Mouse (Mus musculus): ENCODE results near the gene Camp. TPM values are rescaled to one million over a fixed set of nuclear protein-coding genes. Genes with fewer than 3 reads are reported as not detected.
"Not testable (repeated sequence)": the region's sequence is repeated elsewhere in the genome, so short reads cannot be mapped to it uniquely, and the experiment has no call there.

The Camp gene
- total RNA-seq, 2 experiments from 2014 or later: 29.3 TPM; not detected in 1

DNA sequence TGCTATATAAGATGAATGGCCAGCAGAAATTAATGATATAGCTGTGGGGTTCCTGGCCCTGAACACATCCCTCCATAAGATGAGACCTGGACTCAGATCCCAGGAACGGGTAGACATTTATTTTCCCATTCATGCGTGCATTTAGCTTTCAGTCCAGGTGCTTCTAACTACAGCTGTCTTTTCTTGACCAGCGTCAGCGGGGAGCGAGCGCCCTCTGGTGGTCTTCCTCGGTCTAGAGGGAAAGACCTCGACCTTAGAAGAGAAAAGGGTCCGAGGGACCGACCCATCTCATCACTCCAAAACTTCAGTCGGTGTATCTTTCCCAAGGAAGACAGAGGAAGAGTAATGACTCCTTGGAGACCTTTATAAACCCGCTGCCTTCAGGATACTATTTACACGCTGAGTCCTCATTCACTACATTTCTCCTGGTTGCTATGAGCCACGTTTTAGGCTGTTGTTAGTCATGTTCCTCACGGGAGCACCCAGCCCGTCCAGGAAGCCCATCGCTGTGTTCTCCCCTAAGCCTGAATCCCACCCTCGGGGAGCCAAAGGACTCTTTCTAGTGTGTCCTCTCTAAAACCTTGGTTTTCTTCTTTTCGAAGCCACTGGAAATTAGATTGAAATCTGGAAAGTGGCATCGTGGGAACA lies 13.1 kb upstream of the Camp start:
- peak; percentile 60 for ATAC-seq (replicated peaks; ENCODE audit: low FRiP score, low TSS enrichment, poor library complexity, severe bottlenecking)

GRCm38 (mm10) chr9:109855947-109856346 lies 6.5 kb upstream of the Camp start:
- ATAC-seq (replicated peaks; ENCODE audit: low FRiP score, low TSS enrichment, poor library complexity, severe bottlenecking): no peak

DNA sequence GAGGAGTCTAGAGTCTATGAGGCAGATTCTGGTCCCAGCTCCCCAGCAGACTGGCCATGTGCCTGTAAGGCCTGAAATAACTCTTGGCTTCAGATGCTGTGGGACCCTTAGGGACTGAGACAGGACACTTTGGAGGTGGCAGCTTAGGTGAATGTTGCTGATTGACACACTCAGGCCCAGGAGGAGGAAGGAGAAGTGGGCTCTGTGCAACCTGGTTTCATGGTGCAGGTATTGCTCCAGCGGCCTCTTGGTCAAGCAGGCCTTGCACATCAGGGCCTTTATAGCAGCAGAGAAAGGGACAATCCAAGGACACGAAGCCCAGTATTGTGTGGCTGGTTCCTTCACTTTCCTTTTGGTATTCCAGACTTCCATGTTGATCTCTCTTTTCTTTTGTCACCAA lies 4.9 kb upstream of the Camp start:
- no peak for ATAC-seq (replicated peaks; ENCODE audit: low FRiP score, low TSS enrichment, poor library complexity, severe bottlenecking)

GRCm38 (mm10) chr9:109850099-109850498 lies 682 bp upstream of the Camp start:
- no peak for ATAC-seq (replicated peaks; ENCODE audit: low FRiP score, low TSS enrichment, poor library complexity, severe bottlenecking)

- peak; percentile 35 for ATAC-seq (replicated peaks; ENCODE audit: low FRiP score, low TSS enrichment, poor library complexity, severe bottlenecking)
Measured at GRCm38 (mm10) chr9:109833088-109833412, 16.4 kb downstream of the Camp start.

- ATAC-seq (replicated peaks; ENCODE audit: low FRiP score, low TSS enrichment, poor library complexity, severe bottlenecking): peak; percentile 96
Measured at GRCm38 (mm10) chr9:109832391-109833087, 16.9 kb downstream of the Camp start, which contains the start of gene Nme6. Nme6 (plus strand) TSS chr9:109832749.

DNA sequence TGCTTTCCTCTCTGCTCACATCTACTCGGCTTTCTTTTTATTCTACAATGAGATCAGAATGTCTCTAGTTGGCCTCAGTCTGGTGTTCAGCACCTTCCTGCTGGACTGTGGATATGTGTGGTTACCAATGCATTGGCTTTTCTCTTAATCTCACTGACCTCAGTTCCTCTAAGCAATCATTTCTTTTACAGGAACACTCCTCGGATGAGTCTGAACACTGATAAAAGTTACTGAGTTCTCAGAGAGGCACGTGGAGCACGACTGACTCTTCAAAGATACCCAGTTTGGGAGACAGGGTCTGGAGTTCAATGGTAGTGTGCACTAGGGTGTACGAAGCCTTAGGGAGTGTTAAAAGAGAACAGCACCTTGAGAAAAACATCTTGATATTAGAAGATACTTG lies 23.2 kb downstream of the Camp start:
- peak; percentile 67 for ATAC-seq (replicated peaks; ENCODE audit: low FRiP score, low TSS enrichment, poor library complexity, severe bottlenecking)

- ATAC-seq (replicated peaks; ENCODE audit: low FRiP score, low TSS enrichment, poor library complexity, severe bottlenecking): peak; percentile 72
Measured at GRCm38 (mm10) chr9:109825739-109826138, 23.7 kb downstream of the Camp start.

- ATAC-seq (replicated peaks; ENCODE audit: low FRiP score, low TSS enrichment, poor library complexity, severe bottlenecking): no peak
Measured at GRCm38 (mm10) chr9:109816341-109816740, 33.1 kb downstream of the Camp start.

DNA sequence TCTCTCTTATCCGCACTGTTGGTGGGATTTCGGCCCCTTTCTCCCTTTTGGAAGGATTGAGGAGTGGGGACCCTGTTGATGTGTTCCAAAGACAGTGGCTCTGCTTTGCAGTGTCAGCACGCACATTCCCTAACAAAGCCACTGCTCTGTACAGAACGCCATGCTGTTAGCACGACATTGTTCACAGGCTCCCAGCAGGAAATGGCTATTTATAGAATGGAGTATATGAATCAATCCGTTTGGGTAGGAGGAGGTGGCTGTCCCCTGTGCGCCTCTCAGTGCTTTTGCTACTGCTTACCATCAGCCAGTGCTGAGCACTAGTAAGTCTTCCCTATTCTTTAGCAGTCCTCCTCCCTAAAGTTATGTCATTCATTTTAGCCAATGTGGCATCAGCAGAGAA lies 36.0 kb downstream of the Camp start:
- ATAC-seq (replicated peaks; ENCODE audit: low FRiP score, low TSS enrichment, poor library complexity, severe bottlenecking): no peak

DNA sequence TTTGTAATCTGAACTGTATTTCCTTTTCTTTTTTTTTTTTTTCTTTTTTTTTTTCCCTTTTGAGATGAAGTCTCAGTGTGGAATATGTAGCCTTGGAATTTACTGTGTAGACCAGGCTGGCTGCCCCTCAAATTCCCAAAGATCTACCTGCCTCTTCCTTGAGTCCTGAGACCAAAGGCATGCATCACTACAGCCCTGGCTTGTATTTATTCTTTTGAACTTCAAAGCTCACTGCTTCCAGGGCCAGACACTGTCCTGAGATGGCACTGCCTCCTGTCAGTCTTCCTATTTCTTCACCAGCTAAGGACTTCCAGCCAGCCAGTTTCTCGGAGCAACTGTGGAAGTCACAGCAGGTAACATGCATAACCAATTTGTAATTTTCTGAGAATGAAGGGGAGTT lies 37.4 kb downstream of the Camp start, which contains the start of gene Spink8:
Gene Spink8, plus strand, starts transcription at position 301 of the 400 bp plus-strand sequence.
- ATAC-seq (replicated peaks; ENCODE audit: low FRiP score, low TSS enrichment, poor library complexity, severe bottlenecking): no peak

DNA sequence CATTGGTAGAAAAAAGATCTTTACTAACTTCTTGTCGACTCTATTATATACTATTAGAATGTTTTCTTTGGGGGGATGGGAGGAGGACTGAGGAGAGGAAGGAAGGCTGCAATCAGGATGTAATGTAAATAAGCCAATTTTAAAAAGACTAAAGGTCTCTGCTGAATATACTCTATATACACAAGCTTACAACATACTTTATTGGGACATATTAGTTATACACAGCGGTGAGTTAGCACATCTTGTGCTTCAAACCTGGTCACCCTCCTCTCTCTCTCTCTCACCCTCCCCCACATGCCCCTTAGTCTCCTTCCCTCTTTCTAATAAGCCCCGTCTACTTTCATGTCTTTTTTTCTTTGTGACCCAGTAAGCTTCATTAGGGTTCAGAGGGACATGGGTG lies 41.5 kb downstream of the Camp start:
- ATAC-seq (replicated peaks; ENCODE audit: low FRiP score, low TSS enrichment, poor library complexity, severe bottlenecking): no peak

GRCm38 (mm10) chr9:109806695-109807293 lies 42.6 kb downstream of the Camp start:
- ATAC-seq (replicated peaks; ENCODE audit: low FRiP score, low TSS enrichment, poor library complexity, severe bottlenecking): no peak

DNA sequence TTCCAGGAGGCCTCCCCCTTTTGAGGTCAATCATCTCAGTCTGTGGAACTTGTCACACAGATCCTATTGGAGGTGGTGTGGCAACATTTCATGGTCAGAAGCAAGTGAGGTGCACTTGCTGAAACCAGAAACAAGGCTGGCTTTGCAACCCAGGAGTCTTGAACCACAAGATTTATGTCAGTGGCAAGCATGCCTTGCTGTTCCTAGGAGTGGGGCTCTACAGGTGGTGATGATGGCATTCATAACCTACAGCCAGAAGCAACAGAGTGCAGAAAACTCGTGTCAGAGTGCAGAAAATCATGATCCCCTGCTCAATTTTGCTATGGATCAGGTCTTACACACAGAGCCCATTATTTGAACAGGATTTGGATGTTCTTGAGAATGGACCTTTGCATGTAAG lies 43.2 kb downstream of the Camp start:
- ATAC-seq (replicated peaks; ENCODE audit: low FRiP score, low TSS enrichment, poor library complexity, severe bottlenecking): no peak

DNA sequence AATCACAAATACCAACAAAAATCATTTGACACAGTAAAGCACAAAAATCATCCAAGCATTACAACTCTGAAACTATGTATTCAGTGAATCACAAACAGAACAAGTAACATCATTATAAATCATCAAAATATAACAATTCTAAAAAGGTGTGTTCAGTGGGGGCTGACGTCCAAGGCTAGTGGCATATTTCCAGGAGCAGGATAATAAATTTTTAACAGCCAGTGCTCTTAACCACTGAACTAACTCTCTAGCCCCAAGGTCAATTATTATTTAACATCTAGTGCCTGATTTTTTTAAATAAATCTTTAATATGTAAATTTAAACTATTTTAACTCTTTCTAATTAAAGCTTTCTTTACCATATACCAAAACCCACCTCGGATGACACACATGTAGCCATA lies 43.8 kb downstream of the Camp start:
- not testable (repeated sequence) for ATAC-seq (replicated peaks; ENCODE audit: low FRiP score, low TSS enrichment, poor library complexity, severe bottlenecking)

- ATAC-seq (replicated peaks; ENCODE audit: low FRiP score, low TSS enrichment, poor library complexity, severe bottlenecking): peak; percentile 80; the same call in 1 of the 2 replicates
Measured at GRCm38 (mm10) chr9:109798051-109798450, 51.4 kb downstream of the Camp start.

Other genes with a start within 250 kb of the Camp start
- gene Fbxw24, start 223.6 kb downstream of the Camp start, total RNA-seq (2014; fragmentation: Nextera tagmentation): not detected in 2 replicates
- not detected in 2 replicates for gene Fbxw24, start 223.6 kb downstream of the Camp start, total RNA-seq (2017)
- not detected in 2 replicates for gene Fbxw25, start 185.0 kb downstream of the Camp start, total RNA-seq (2014; fragmentation: Nextera tagmentation)
- gene Fbxw25, start 185.0 kb downstream of the Camp start, total RNA-seq (2017): not detected in 2 replicates
- gene Fbxw18, start 146.9 kb downstream of the Camp start, total RNA-seq (2014; fragmentation: Nextera tagmentation): not detected in 2 replicates
- not detected in 2 replicates for gene Fbxw18, start 146.9 kb downstream of the Camp start, total RNA-seq (2017)
- gene Fbxw26, start 103.5 kb downstream of the Camp start, total RNA-seq (2014; fragmentation: Nextera tagmentation): not detected in 2 replicates
- not detected in 2 replicates for gene Fbxw26, start 103.5 kb downstream of the Camp start, total RNA-seq (2017)
- gene Fbxw27, start 58.9 kb downstream of the Camp start, total RNA-seq (2014; fragmentation: Nextera tagmentation): not detected in 2 replicates
- not detected in 2 replicates for gene Fbxw27, start 58.9 kb downstream of the Camp start, total RNA-seq (2017)
- not detected in 2 replicates for gene Spink8, start 37.3 kb downstream of the Camp start, total RNA-seq (2014; fragmentation: Nextera tagmentation)
- not detected in 2 replicates for gene Spink8, start 37.3 kb downstream of the Camp start, total RNA-seq (2017)
- gene Nme6, start 16.9 kb downstream of the Camp start, total RNA-seq (2014; fragmentation: Nextera tagmentation): 32.9 and 61.1 TPM in 2 replicates
- gene Nme6, start 16.9 kb downstream of the Camp start, total RNA-seq (2017): 27.6 and 47.6 TPM in 2 replicates
- 58.2 and 61.3 TPM in 2 replicates for gene Cdc25a, start 26.0 kb upstream of the Camp start, total RNA-seq (2014; fragmentation: Nextera tagmentation)
- gene Cdc25a, start 26.0 kb upstream of the Camp start, total RNA-seq (2017): 46.7 and 58.8 TPM in 2 replicates
- gene Map4, start 81.8 kb upstream of the Camp start, total RNA-seq (2014; fragmentation: Nextera tagmentation): 12.9 and 14.3 TPM in 2 replicates
- 7.8 and 12.8 TPM in 2 replicates for gene Map4, start 81.8 kb upstream of the Camp start, total RNA-seq (2017)

Measured in megakaryocyte-erythroid progenitor cell, adult 5-6 weeks (primary cell).